8 mouse cellular contexts compared by ENCODE assay signal in genomic region chr11:21570973-21571372, GRCm38 (mm10). TPM values are rescaled to one million over a fixed set of nuclear protein-coding genes. Genes with fewer than 3 reads are reported as not detected.
DNase-seq lines count a peak whose midpoint lies in the region; ATAC-seq lines count a peak whose summit lies in the region.

No protein-coding gene starts in this region.

- no peak overlapping the region for H3K27ac ChIP-seq in neural tube, embryonic 11.5 days (ENCODE audit: low read depth, low read length)
- H3K27ac ChIP-seq in heart, embryonic 15.5 days, result peak overlapping the region; percentile 91
- peak overlapping the region; percentile 87 for H3K27ac ChIP-seq in midbrain, embryonic 10.5 days (replicated peaks)
- H3K27ac ChIP-seq in stomach, embryonic 16.5 days (ENCODE audit: low read length), result peak overlapping the region; percentile 89

- DNase-seq in neural tube, embryonic 11.5 days (ENCODE audit: low spot score), result no peak
- DNase-seq in neural tube, embryonic 10.5 days (ENCODE audit: extremely low spot score, low spot score), result no peak
- peak; percentile 39 for DNase-seq in cerebellum, adult 8-10 months
- peak; percentile 70 for DNase-seq in kidney, postnatal 36 days
- no peak for DNase-seq in midbrain, embryonic 10.5 days (ENCODE audit: low spot score)
- DNase-seq in gastrocnemius, postnatal 14 days, result no peak

- H3K36me3 ChIP-seq in neural tube, embryonic 11.5 days (ENCODE audit: control insufficient read depth, insufficient read depth, low read length), result no peaks in the 10 kb centered on the region; the same call in 1 of the 2 replicates
- H3K36me3 ChIP-seq in heart, embryonic 15.5 days, result peaks cover 10% of the 10 kb centered on the region
- peaks cover 15% of the 10 kb centered on the region for H3K36me3 ChIP-seq in midbrain, embryonic 10.5 days
- no peaks in the 10 kb centered on the region for H3K36me3 ChIP-seq in stomach, embryonic 16.5 days (ENCODE audit: control insufficient read depth, insufficient read depth, low read length)

- H3K4me2 ChIP-seq in neural tube, embryonic 11.5 days (ENCODE audit: low read depth), result peak overlapping the region; percentile 51
- H3K4me2 ChIP-seq in heart, embryonic 15.5 days, result peak overlapping the region; percentile 70
- H3K4me2 ChIP-seq in stomach, embryonic 16.5 days (ENCODE audit: low read depth, low read length), result peak overlapping the region; percentile 89

- H3K27me3 ChIP-seq in neural tube, embryonic 11.5 days (ENCODE audit: control insufficient read depth, insufficient read depth, low read length), result no peaks in the 10 kb centered on the region
- H3K27me3 ChIP-seq in heart, embryonic 15.5 days, result no peaks in the 10 kb centered on the region
- no peaks in the 10 kb centered on the region for H3K27me3 ChIP-seq in midbrain, embryonic 10.5 days (ENCODE audit: low read depth, poor library complexity, severe bottlenecking)
- H3K27me3 ChIP-seq in stomach, embryonic 16.5 days (ENCODE audit: control insufficient read depth, insufficient read depth, low read length), result no peaks in the 10 kb centered on the region

- H3K4me3 ChIP-seq in neural tube, embryonic 11.5 days (ENCODE audit: low read depth, low read length), result peak overlapping the region; percentile 69
- peak overlapping the region; percentile 74 for H3K4me3 ChIP-seq in heart, embryonic 15.5 days
- peak overlapping the region; percentile 85 for H3K4me3 ChIP-seq in midbrain, embryonic 10.5 days
- H3K4me3 ChIP-seq in stomach, embryonic 16.5 days (replicated peaks; ENCODE audit: low read length), result peak overlapping the region; percentile 72

- peaks cover 6% of the 10 kb centered on the region; the same call in 1 of the 2 replicates for H3K4me1 ChIP-seq in neural tube, embryonic 11.5 days (ENCODE audit: control insufficient read depth, insufficient read depth, low read length)
- H3K4me1 ChIP-seq in heart, embryonic 15.5 days (replicated peaks), result peaks cover 42% of the 10 kb centered on the region
- peaks cover 24% of the 10 kb centered on the region for H3K4me1 ChIP-seq in midbrain, embryonic 10.5 days
- H3K4me1 ChIP-seq in stomach, embryonic 16.5 days (ENCODE audit: control insufficient read depth, insufficient read depth, low read length), result peaks cover 20% of the 10 kb centered on the region

- peak overlapping the region; percentile 64 for H3K9ac ChIP-seq in neural tube, embryonic 11.5 days (ENCODE audit: low read length)
- peak overlapping the region; percentile 86 for H3K9ac ChIP-seq in heart, embryonic 15.5 days
- H3K9ac ChIP-seq in stomach, embryonic 16.5 days (ENCODE audit: low read length), result peak overlapping the region; percentile 75

- no peaks in the 10 kb centered on the region for H3K9me3 ChIP-seq in neural tube, embryonic 11.5 days (ENCODE audit: control insufficient read depth, low read length)
- H3K9me3 ChIP-seq in heart, embryonic 15.5 days (replicated peaks), result no peaks in the 10 kb centered on the region
- no peaks in the 10 kb centered on the region for H3K9me3 ChIP-seq in midbrain, embryonic 10.5 days (replicated peaks)
- no peaks in the 10 kb centered on the region for H3K9me3 ChIP-seq in stomach, embryonic 16.5 days (replicated peaks; ENCODE audit: control insufficient read depth, low read length)

- 14% methylated on average over 10 of the region's 10 CpGs for WGBS in neural tube, embryonic 11.5 days
- WGBS in heart, embryonic 15.5 days, result 6% methylated on average over 10 of the region's 10 CpGs
- 15% methylated on average over 10 of the region's 10 CpGs for WGBS in midbrain, embryonic 10.5 days
- 5% methylated on average over 10 of the region's 10 CpGs for WGBS in stomach, embryonic 16.5 days

- no peak for ATAC-seq in neural tube, embryonic 11.5 days (ENCODE audit: insufficient read depth, low FRiP score, low TSS enrichment)
- ATAC-seq in heart, embryonic 15.5 days (replicated peaks; ENCODE audit: insufficient number of reproducible peaks, insufficient read depth, low FRiP score, low read depth), result no peak
- ATAC-seq in stomach, embryonic 16.5 days (ENCODE audit: insufficient read depth, low FRiP score), result no peak

- intact Hi-C loops in gastrocnemius, postnatal 14 days (cut with DNase I; ENCODE audit: low total_unique reads), result no loop called here

RNA-seq across cellular contexts. Expression of gene Wdpcp, which starts 1.1 kb away (rescaled TPM):
- polyA plus RNA-seq in neural tube, embryonic 11.5 days (2014; fragmentation: Nextera tagmentation; extraction: Ambion mirVana), result 8.8 and 10.0 TPM in 2 replicates
- 6.7 and 7.7 TPM in 2 replicates for polyA plus RNA-seq in heart, embryonic 15.5 days (2015; fragmentation: Nextera tagmentation; extraction: Ambion mirVana)
- polyA plus RNA-seq in midbrain, embryonic 10.5 days (2016; fragmentation: Nextera tagmentation; extraction: Ambion mirVana), result 11.9 and 13.2 TPM in 2 replicates
- polyA plus RNA-seq in stomach, embryonic 16.5 days (2015; fragmentation: Nextera tagmentation; extraction: Ambion mirVana), result 8.9 and 9.2 TPM in 2 replicates
- total RNA-seq in gastrocnemius, postnatal 14 days (2021), result 1 to 10 TPM; 2.8 to 4.8 TPM

RNA-seq across cellular contexts. Expression of gene Mdh1, which starts 1.2 kb away (rescaled TPM):
- polyA plus RNA-seq in neural tube, embryonic 11.5 days (2014; fragmentation: Nextera tagmentation; extraction: Ambion mirVana), result 423 and 445 TPM in 2 replicates
- polyA plus RNA-seq in heart, embryonic 15.5 days (2015; fragmentation: Nextera tagmentation; extraction: Ambion mirVana), result 1,610 and 1,790 TPM in 2 replicates
- polyA plus RNA-seq in midbrain, embryonic 10.5 days (2016; fragmentation: Nextera tagmentation; extraction: Ambion mirVana), result 427 and 437 TPM in 2 replicates
- 443 and 498 TPM in 2 replicates for polyA plus RNA-seq in stomach, embryonic 16.5 days (2015; fragmentation: Nextera tagmentation; extraction: Ambion mirVana)
- 100 to 1,000 TPM; 459 to 595 TPM for total RNA-seq in gastrocnemius, postnatal 14 days (2021)

Comparison
In these comparisons a context has a peak if more than half of its experiments do, and no peak if none do; other contexts are left out.
1. DNase-seq: peak in cerebellum, adult 8-10 months (single experiment) and kidney, postnatal 36 days (2 of 2); none in neural tube, embryonic 11.5 days (single experiment), neural tube, embryonic 10.5 days (single experiment), midbrain, embryonic 10.5 days (single experiment) and gastrocnemius, postnatal 14 days (single experiment).
2. Peak in every context shown above with its lines, with median percentiles within 50 percentile points of each other: H3K4me2 ChIP-seq, H3K4me3 ChIP-seq and H3K9ac ChIP-seq.